Mouse (Mus musculus) MEL (cell line): ENCODE measurements around the gene 1700025G04Rik. TPM values are rescaled to one million over a fixed set of nuclear protein-coding genes. Genes with fewer than 3 reads are reported as not detected.

Source experiments
- DNase-seq: peaks from one replicate; pipeline ENCODE4 v3.0.0; 2011; ENCODE audit warnings: low read depth, low spot score
- H3K27ac ChIP-seq: 2 replicates; pipeline ENCODE4 v1.5.1; 2012; ENCODE audit warnings: low read depth, mild to moderate bottlenecking, control low read depth, low read length, moderate library complexity; ENCODE audit not compliant: control insufficient read depth
- H3K27me3 ChIP-seq, 2 experiments: fragments of 150-350 bp in 1 of 2; sonication (generic) in 1 of 2; 2 replicates each; pipeline ENCODE4 v1.6.1; 2012; ENCODE audit warnings: low read length in 2 of 2, mild to moderate bottlenecking in 2 of 2, improper control_type of control experiment in 1 of 2, moderate library complexity in 1 of 2; ENCODE audit not compliant: insufficient read depth in 2 of 2, control insufficient read depth in 1 of 2
- H3K36me3 ChIP-seq, 2 experiments: 2 replicates each; pipeline ENCODE4 v1.6.1; 2012 to 2014; ENCODE audit warnings: low read length in 2 of 2, improper control_type of control experiment in 1 of 2, inconsistent platforms in 1 of 2, mild to moderate bottlenecking in 1 of 2; ENCODE audit not compliant: insufficient read depth in 2 of 2, control insufficient read depth in 1 of 2
- H3K4me1 ChIP-seq, 2 experiments: fragments of 150-350 bp in 1 of 2; sonication (generic) in 1 of 2; 2 replicates each; pipeline ENCODE4 v1.6.1; 2012; ENCODE audit warnings: low read length in 2 of 2, improper control_type of control experiment in 1 of 2, mild to moderate bottlenecking in 1 of 2; ENCODE audit not compliant: insufficient read depth in 2 of 2, control insufficient read depth in 1 of 2
- H3K4me3 ChIP-seq, 2 experiments: fragments of 150-350 bp in 1 of 2; sonication (generic) in 1 of 2; 2 replicates each; pipeline ENCODE4 v1.5.1; 2012; ENCODE audit warnings: low read depth in 2 of 2, low read length in 2 of 2, mild to moderate bottlenecking in 2 of 2, moderate library complexity in 2 of 2, control low read depth in 1 of 2, improper control_type of control experiment in 1 of 2; ENCODE audit not compliant: control insufficient read depth in 1 of 2, insufficient read depth in 1 of 2
- H3K79me2 ChIP-seq: 2 replicates; pipeline ENCODE4 v1.6.1; 2012; ENCODE audit warnings: mild to moderate bottlenecking, low read length, moderate library complexity; ENCODE audit not compliant: control insufficient read depth, poor library complexity, insufficient read depth
- H3K9ac ChIP-seq: 2 replicates; pipeline ENCODE4 v1.6.1; 2012; ENCODE audit warnings: low read depth, mild to moderate bottlenecking, control low read depth, low read length, moderate library complexity; ENCODE audit not compliant: control insufficient read depth, poor library complexity, severe bottlenecking
- H3K9me3 ChIP-seq: fragments of 150-350 bp; sonication (generic); replicated peaks from 2 replicates; pipeline ENCODE4 v1.6.1; 2012; ENCODE audit warnings: mild to moderate bottlenecking, low read length, improper control_type of control experiment, moderate library complexity; ENCODE audit not compliant: insufficient read depth
- CHD1 ChIP-seq: IDR thresholded peaks from 2 replicates; pipeline ENCODE4 v1.6.1; 2012; ENCODE audit warnings: low read depth, mild to moderate bottlenecking, inconsistent platforms, low read length, improper control_type of control experiment
- CHD2 ChIP-seq: IDR thresholded peaks from 2 replicates; pipeline ENCODE4 v1.6.1; 2011; ENCODE audit warnings: low read length, improper control_type of control experiment
- ELF1 ChIP-seq: IDR thresholded peaks from 2 replicates; pipeline ENCODE4 v1.6.1; 2014; ENCODE audit warnings: low read depth, mild to moderate bottlenecking, inconsistent platforms, low read length, improper control_type of control experiment, moderate library complexity
- ETS1 ChIP-seq: IDR thresholded peaks from 2 replicates; pipeline ENCODE4 v1.6.1; 2012; ENCODE audit warnings: low read depth, mild to moderate bottlenecking, inconsistent platforms, low read length, improper control_type of control experiment, moderate library complexity
- GATA1 ChIP-seq: IDR thresholded peaks from 2 replicates; pipeline ENCODE4 v1.6.1; 2011; ENCODE audit warnings: low read depth, low read length, improper control_type of control experiment
- HCFC1 ChIP-seq: IDR thresholded peaks from 2 replicates; pipeline ENCODE4 v1.6.1; 2012; ENCODE audit warnings: low read depth, mild to moderate bottlenecking, inconsistent platforms, low read length, improper control_type of control experiment, moderate library complexity
- KAT2A ChIP-seq: conservative IDR thresholded peaks from 2 replicates; pipeline ENCODE4 v1.6.1; 2012; ENCODE audit warnings: low read depth, low read length, improper control_type of control experiment, inconsistent platforms
- MAFK ChIP-seq: IDR thresholded peaks from 2 replicates; pipeline ENCODE4 v1.6.1; 2011; ENCODE audit warnings: low read depth, mild to moderate bottlenecking, low read length, improper control_type of control experiment, borderline replicate concordance
- MXI1 ChIP-seq: IDR thresholded peaks from 2 replicates; pipeline ENCODE4 v1.6.1; 2011; ENCODE audit warnings: mild to moderate bottlenecking, low read depth, low read length, improper control_type of control experiment
- MYB ChIP-seq: IDR thresholded peaks from 2 replicates; pipeline ENCODE4 v1.6.1; 2011; ENCODE audit warnings: mild to moderate bottlenecking, low read depth, low read length, improper control_type of control experiment
- MYC ChIP-seq: IDR thresholded peaks from 2 replicates; pipeline ENCODE4 v1.6.1; 2011; ENCODE audit warnings: low read depth, mild to moderate bottlenecking, low read length, improper control_type of control experiment, moderate library complexity
- NRF1 ChIP-seq: IDR thresholded peaks from 2 replicates; pipeline ENCODE4 v1.6.1; 2014; ENCODE audit warnings: low read depth, mild to moderate bottlenecking, inconsistent platforms, low read length, improper control_type of control experiment, moderate library complexity; ENCODE audit not compliant: poor library complexity, insufficient read depth, severe bottlenecking
- RAD21 ChIP-seq: IDR thresholded peaks from 2 replicates; pipeline ENCODE4 v1.6.1; 2011; ENCODE audit warnings: mild to moderate bottlenecking, low read depth, low read length, improper control_type of control experiment
- RCOR1 ChIP-seq: IDR thresholded peaks from 2 replicates; pipeline ENCODE4 v1.6.1; 2012; ENCODE audit warnings: low read depth, mild to moderate bottlenecking, inconsistent platforms, low read length, improper control_type of control experiment
- SIN3A ChIP-seq: IDR thresholded peaks from 2 replicates; pipeline ENCODE4 v1.6.1; 2012; ENCODE audit warnings: low read length, improper control_type of control experiment, inconsistent platforms
- SMC3 ChIP-seq: IDR thresholded peaks from 2 replicates; pipeline ENCODE4 v1.6.1; 2011; ENCODE audit warnings: low read depth, low read length, improper control_type of control experiment
- TAL1 ChIP-seq: IDR thresholded peaks from 2 replicates; pipeline ENCODE4 v1.6.1; 2012; ENCODE audit warnings: mild to moderate bottlenecking, inconsistent platforms, low read length, moderate library complexity, mixed read lengths
- TBP ChIP-seq: IDR thresholded peaks from 2 replicates; pipeline ENCODE4 v1.8.0; 2011; ENCODE audit warnings: low read depth, low read length, improper control_type of control experiment
- TCF12 ChIP-seq: IDR thresholded peaks from 2 replicates; pipeline ENCODE4 v1.6.1; 2014; ENCODE audit warnings: low read depth, mild to moderate bottlenecking, inconsistent platforms, low read length, improper control_type of control experiment, moderate library complexity
- USF2 ChIP-seq, 2 experiments: IDR thresholded peaks; 2 replicates each; pipeline ENCODE4 v1.6.1; 2011 to 2012; ENCODE audit warnings: improper control_type of control experiment in 2 of 2, low read length in 2 of 2, borderline replicate concordance in 1 of 2, inconsistent platforms in 1 of 2, low read depth in 1 of 2, mild to moderate bottlenecking in 1 of 2; ENCODE audit not compliant: insufficient read depth in 1 of 2
- ZC3H11A ChIP-seq: IDR thresholded peaks from 2 replicates; pipeline ENCODE4 v1.6.1; 2012; ENCODE audit warnings: low read depth, mild to moderate bottlenecking, inconsistent platforms, low read length, improper control_type of control experiment
- ZMIZ1 ChIP-seq: IDR thresholded peaks from 2 replicates; pipeline ENCODE4 v1.6.1; 2012; ENCODE audit warnings: low read depth, mild to moderate bottlenecking, inconsistent platforms, low read length, improper control_type of control experiment, moderate library complexity
- ZNF384 ChIP-seq: IDR thresholded peaks from 2 replicates; pipeline ENCODE4 v1.6.1; 2012; ENCODE audit warnings: low read depth, mild to moderate bottlenecking, inconsistent platforms, low read length, improper control_type of control experiment
- polyA plus RNA-seq, 2 experiments: library from polyadenylated mRNA; stranded (reverse) in 1 of 2; unstranded in 1 of 2; fragments of >175 nt in 1 of 2; fragments of >200 nt in 1 of 2; gene quantifications; 2 replicates each; pipeline versions ENCODE4 v1.2.1 to v1.2.4; 2012; ENCODE audit warnings: low replicate concordance in 2 of 2, low read depth in 1 of 2; ENCODE audit not compliant: insufficient read length in 2 of 2, insufficient read depth in 1 of 2, missing spikeins in 1 of 2
- total RNA-seq: library from RNA; depleted of rRNA; stranded (reverse); fragments of 300-350 nt; gene quantifications from 2 replicates; pipeline ENCODE4 v1.2.3, GENCODE M21; 2012

1700025G04Rik gene
- total and polyA plus RNA-seq, 3 experiments = 0.04 to 0.91 TPM; not detected in 1

GRCm38 (mm10) chr1:152015555-152016125, 74.3 kb downstream of the 1700025G04Rik start (continued):
- TF ChIP-seq TBP = peak; percentile 94
- TF ChIP-seq ELF1 = no peak
- TF ChIP-seq TAL1 = peak; percentile 99

- H3K36me3 ChIP-seq = peaks cover 0 to 19% of the 10 kb centered on the region in 2 experiments; a peak in 2 of 4 replicates
- H3K9me3 ChIP-seq = no peaks in the 10 kb centered on the region
- no peak overlapping the region for H3K27ac ChIP-seq
- no peak for TF ChIP-seq KAT2A
- no peak for TF ChIP-seq RAD21
- TF ChIP-seq MYC = no peak
- TF ChIP-seq CHD1 = no peak
- TF ChIP-seq ZC3H11A = no peak
- no peak for TF ChIP-seq CHD2
- TF ChIP-seq ZNF384 = no peak
- TF ChIP-seq SIN3A = no peak
- TF ChIP-seq, all 39 proteins: peak for 0
- no peak for DNase-seq
- Histone ChIP-seq H3K27me3 (no peaks in the 10 kb centered on the region), H3K9ac (no peak overlapping the region), H3K4me1 (peaks cover 7 to 21% of the 10 kb centered on the region in 2 experiments), H3K79me2 (no peaks in the 10 kb centered on the region), H3K4me3 (no peak overlapping the region)
Measured at GRCm38 (mm10) chr1:152011741-152012140, 78.2 kb downstream of the 1700025G04Rik start.

GRCm38 (mm10) chr1:152010251-152010980, 79.5 kb downstream of the 1700025G04Rik start:
- Histone ChIP-seq H3K4me3 (no peak overlapping the region), H3K36me3 (peaks cover 0 to 10% of the 10 kb centered on the region in 2 experiments; a peak in 2 of 4 replicates), H3K27ac (no peak overlapping the region), H3K27me3 (no peaks in the 10 kb centered on the region), H3K79me2 (no peaks in the 10 kb centered on the region), H3K9ac (no peak overlapping the region), H3K4me1 (peaks cover 0 to 11% of the 10 kb centered on the region in 2 experiments; a peak in 3 of 4 replicates), H3K9me3 (no peaks in the 10 kb centered on the region)
- DNase-seq = no peak
- no peak for TF ChIP-seq SMC3
- TF ChIP-seq ZMIZ1 = no peak
- no peak for TF ChIP-seq CHD2
- TF ChIP-seq TBP = no peak
- TF ChIP-seq MYB = no peak
- TF ChIP-seq MXI1 = no peak
- no peak for TF ChIP-seq ETS1
- no peak for TF ChIP-seq SIN3A
- no peak for TF ChIP-seq ZNF384
- no peak for TF ChIP-seq ZC3H11A
- TF ChIP-seq MYC = no peak
- TF ChIP-seq NRF1 = no peak
- TF ChIP-seq GATA1 = no peak
- TF ChIP-seq USF2 (IDR thresholded peaks at IDR 0.05; ENCODE audit: borderline replicate concordance in 1 of 2, insufficient read depth in 1 of 2, low read depth in 1 of 2, low read length in 2 of 2) = no peak
- no peak for TF ChIP-seq TAL1
- TF ChIP-seq HCFC1 = no peak
- no peak for TF ChIP-seq TCF12
- no peak for TF ChIP-seq MAFK
- no peak for TF ChIP-seq ELF1
- TF ChIP-seq RCOR1 = no peak
